Mouse (Mus musculus): ENCODE data around the gene Wwc1. TPM values are rescaled to one million over a fixed set of nuclear protein-coding genes. Genes with fewer than 3 reads are reported as not detected.

Gene Wwc1
- total and polyA plus RNA-seq, 2 experiments from 2014 or later = 9.2 to 11.9 TPM

GRCm38 (mm10) chr11:35948457-35948881, 31.9 kb downstream of the Wwc1 start:
- ATAC-seq (ENCODE audit: low FRiP score) (no peak), DNase-seq (ENCODE audit: low spot score) (no peak)
- H3K27me3 ChIP-seq (ENCODE audit: insufficient read depth, low read length) = no peaks in the 10 kb centered on the region
- H3K36me3 ChIP-seq (ENCODE audit: insufficient read depth, low read length) = no peaks in the 10 kb centered on the region
- H3K9ac ChIP-seq (replicated peaks; ENCODE audit: low read length, poor library complexity, severe bottlenecking) = no peak overlapping the region
- H3K4me3 ChIP-seq (ENCODE audit: low read depth, low read length) = no peak overlapping the region
- H3K4me1 ChIP-seq (ENCODE audit: insufficient read depth, low read length) = no peaks in the 10 kb centered on the region
- 13% methylated on average over 6 of the region's 6 CpGs for WGBS
- TF ChIP-seq CTCF (IDR thresholded peaks at IDR 0.05) = no peak
- no peak overlapping the region for H3K4me2 ChIP-seq (ENCODE audit: low read depth, low read length, poor library complexity, severe bottlenecking)
- H3K27ac ChIP-seq (ENCODE audit: low read depth, low read length) = no peak overlapping the region
- H3K9me3 ChIP-seq (ENCODE audit: low read length) = no peaks in the 10 kb centered on the region

- Histone ChIP-seq H3K4me3 (ENCODE audit: low read depth, low read length) (no peak overlapping the region), H3K4me1 (ENCODE audit: insufficient read depth, low read length) (no peaks in the 10 kb centered on the region), H3K27ac (ENCODE audit: low read depth, low read length) (no peak overlapping the region), H3K9ac (replicated peaks; ENCODE audit: low read length, poor library complexity, severe bottlenecking) (no peak overlapping the region), H3K27me3 (ENCODE audit: insufficient read depth, low read length) (no peaks in the 10 kb centered on the region), H3K36me3 (ENCODE audit: insufficient read depth, low read length) (no peaks in the 10 kb centered on the region), H3K4me2 (ENCODE audit: low read depth, low read length, poor library complexity, severe bottlenecking) (no peak overlapping the region), H3K9me3 (ENCODE audit: low read length) (no peaks in the 10 kb centered on the region)
- no peak for ATAC-seq (ENCODE audit: low FRiP score)
- TF ChIP-seq CTCF (IDR thresholded peaks at IDR 0.05) = no peak
- 71% methylated on average over 9 of the region's 9 CpGs for WGBS
- no peak for DNase-seq (ENCODE audit: low spot score)
Observed at GRCm38 (mm10) chr11:35947944-35948343, 32.4 kb downstream of the Wwc1 start.

GRCm38 (mm10) chr11:35945187-35945586, 35.1 kb downstream of the Wwc1 start:
- Histone ChIP-seq H3K27ac (ENCODE audit: low read depth, low read length) (no peak overlapping the region), H3K9ac (replicated peaks; ENCODE audit: low read length, poor library complexity, severe bottlenecking) (no peak overlapping the region), H3K4me3 (ENCODE audit: low read depth, low read length) (no peak overlapping the region), H3K4me2 (ENCODE audit: low read depth, low read length, poor library complexity, severe bottlenecking) (no peak overlapping the region), H3K36me3 (ENCODE audit: insufficient read depth, low read length) (no peaks in the 10 kb centered on the region), H3K27me3 (ENCODE audit: insufficient read depth, low read length) (no peaks in the 10 kb centered on the region), H3K4me1 (ENCODE audit: insufficient read depth, low read length) (0 out of 2 replicates have a peak, but pooled peaks cover 4% of the 10 kb centered on the region), H3K9me3 (ENCODE audit: low read length) (no peaks in the 10 kb centered on the region)
- DNase-seq (ENCODE audit: low spot score) = no peak
- TF ChIP-seq CTCF (IDR thresholded peaks at IDR 0.05) = no peak
- no peak for ATAC-seq (ENCODE audit: low FRiP score)
- 72% methylated on average over 6 of the region's 6 CpGs for WGBS

- no peaks in the 10 kb centered on the region for H3K27me3 ChIP-seq (ENCODE audit: insufficient read depth, low read length)
- no peak overlapping the region for H3K4me3 ChIP-seq (ENCODE audit: low read depth, low read length)
- H3K36me3 ChIP-seq (ENCODE audit: insufficient read depth, low read length) = no peaks in the 10 kb centered on the region
- H3K9ac ChIP-seq (replicated peaks; ENCODE audit: low read length, poor library complexity, severe bottlenecking) = no peak overlapping the region
- H3K4me1 ChIP-seq (ENCODE audit: insufficient read depth, low read length) = 0 out of 2 replicates have a peak, but pooled peaks cover 4% of the 10 kb centered on the region
- no peaks in the 10 kb centered on the region for H3K9me3 ChIP-seq (ENCODE audit: low read length)
- DNase-seq (ENCODE audit: low spot score) (no peak), ATAC-seq (ENCODE audit: low FRiP score) (no peak)
- H3K4me2 ChIP-seq (ENCODE audit: low read depth, low read length, poor library complexity, severe bottlenecking) = no peak overlapping the region
- H3K27ac ChIP-seq (ENCODE audit: low read depth, low read length) = no peak overlapping the region
- TF ChIP-seq CTCF (IDR thresholded peaks at IDR 0.05) = no peak
- WGBS = 86% methylated on average over 3 of the region's 3 CpGs
Observed at GRCm38 (mm10) chr11:35941641-35942040, 38.7 kb downstream of the Wwc1 start.

GRCm38 (mm10) chr11:35941064-35941463, 39.3 kb downstream of the Wwc1 start:
- Histone ChIP-seq H3K4me3 (ENCODE audit: low read depth, low read length) (no peak overlapping the region), H3K27ac (ENCODE audit: low read depth, low read length) (no peak overlapping the region), H3K9ac (replicated peaks; ENCODE audit: low read length, poor library complexity, severe bottlenecking) (no peak overlapping the region), H3K36me3 (ENCODE audit: insufficient read depth, low read length) (no peaks in the 10 kb centered on the region), H3K4me2 (ENCODE audit: low read depth, low read length, poor library complexity, severe bottlenecking) (no peak overlapping the region), H3K4me1 (ENCODE audit: insufficient read depth, low read length) (0 out of 2 replicates have a peak, but pooled peaks cover 4% of the 10 kb centered on the region), H3K27me3 (ENCODE audit: insufficient read depth, low read length) (no peaks in the 10 kb centered on the region), H3K9me3 (ENCODE audit: low read length) (no peaks in the 10 kb centered on the region)
- WGBS = 11% methylated on average over 5 of the region's 5 CpGs
- TF ChIP-seq CTCF (IDR thresholded peaks at IDR 0.05) = no peak
- DNase-seq (ENCODE audit: low spot score) (no peak), ATAC-seq (ENCODE audit: low FRiP score) (peak; percentile 41; the same call in 1 of the 2 replicates)

- no peak overlapping the region for H3K4me2 ChIP-seq (ENCODE audit: low read depth, low read length, poor library complexity, severe bottlenecking)
- ATAC-seq (ENCODE audit: low FRiP score) (no peak), DNase-seq (ENCODE audit: low spot score) (no peak)
- no peaks in the 10 kb centered on the region for H3K27me3 ChIP-seq (ENCODE audit: insufficient read depth, low read length)
- H3K27ac ChIP-seq (ENCODE audit: low read depth, low read length) = no peak overlapping the region
- H3K4me3 ChIP-seq (ENCODE audit: low read depth, low read length) = no peak overlapping the region
- TF ChIP-seq CTCF (IDR thresholded peaks at IDR 0.05) = no peak
- no peaks in the 10 kb centered on the region for H3K36me3 ChIP-seq (ENCODE audit: insufficient read depth, low read length)
- H3K9me3 ChIP-seq (ENCODE audit: low read length) = no peaks in the 10 kb centered on the region
- WGBS = 43% methylated on average over 6 of the region's 6 CpGs
- H3K9ac ChIP-seq (replicated peaks; ENCODE audit: low read length, poor library complexity, severe bottlenecking) = no peak overlapping the region
- H3K4me1 ChIP-seq (ENCODE audit: insufficient read depth, low read length) = 0 out of 2 replicates have a peak, but pooled peaks cover 4% of the 10 kb centered on the region
Observed at GRCm38 (mm10) chr11:35938790-35939385, 41.4 kb downstream of the Wwc1 start.
